Mouse (Mus musculus): ENCODE data around the gene Atoh7. TPM values are rescaled to one million over a fixed set of nuclear protein-coding genes. Genes with fewer than 3 reads are reported as not detected.
"Not testable (repeated sequence)": the region's sequence is repeated elsewhere in the genome, so short reads cannot be mapped to it uniquely, and the experiment has no call there.

The Atoh7 gene
- not detected in 3 replicates for total RNA-seq (2017)

GRCm38 (mm10) chr10:63099521-63099920 is at the start of gene Atoh7:
Gene Atoh7, plus strand, starts transcription at chr10:63099651.
- no peak for ATAC-seq (replicated peaks; ENCODE audit: insufficient number of reproducible peaks, low FRiP score, low TSS enrichment, poor library complexity, severe bottlenecking)

DNA sequence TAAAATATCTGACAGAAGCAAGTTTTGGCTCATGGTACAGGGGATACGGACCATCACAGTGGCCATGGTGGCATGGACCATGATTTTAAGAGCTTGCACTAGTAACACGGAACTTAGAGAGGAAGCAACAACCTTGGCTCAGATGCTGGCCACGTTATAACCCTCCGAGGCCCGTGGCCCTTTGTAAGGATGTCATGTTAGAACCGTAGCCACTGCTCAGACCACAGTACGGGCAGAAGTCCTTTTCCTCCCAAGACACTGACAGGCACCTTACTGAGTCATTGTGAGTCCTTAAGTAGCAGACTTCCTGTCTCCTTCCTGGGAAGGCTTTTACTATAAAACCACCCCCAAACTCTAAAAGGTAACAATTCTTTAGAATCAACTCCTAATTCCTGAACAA is 48.2 kb upstream of the Atoh7 start:
- ATAC-seq (replicated peaks; ENCODE audit: insufficient number of reproducible peaks, low FRiP score, low TSS enrichment, poor library complexity, severe bottlenecking) = no peak

GRCm38 (mm10) chr10:63052011-63052410 is 47.4 kb upstream of the Atoh7 start:
- ATAC-seq (replicated peaks; ENCODE audit: insufficient number of reproducible peaks, low FRiP score, low TSS enrichment, poor library complexity, severe bottlenecking) = no peak

GRCm38 (mm10) chr10:63053007-63053406 is 46.4 kb upstream of the Atoh7 start:
- ATAC-seq (replicated peaks; ENCODE audit: insufficient number of reproducible peaks, low FRiP score, low TSS enrichment, poor library complexity, severe bottlenecking) = no peak

GRCm38 (mm10) chr10:63054071-63054470 is 45.4 kb upstream of the Atoh7 start:
- not testable (repeated sequence) for ATAC-seq (replicated peaks; ENCODE audit: insufficient number of reproducible peaks, low FRiP score, low TSS enrichment, poor library complexity, severe bottlenecking)

DNA sequence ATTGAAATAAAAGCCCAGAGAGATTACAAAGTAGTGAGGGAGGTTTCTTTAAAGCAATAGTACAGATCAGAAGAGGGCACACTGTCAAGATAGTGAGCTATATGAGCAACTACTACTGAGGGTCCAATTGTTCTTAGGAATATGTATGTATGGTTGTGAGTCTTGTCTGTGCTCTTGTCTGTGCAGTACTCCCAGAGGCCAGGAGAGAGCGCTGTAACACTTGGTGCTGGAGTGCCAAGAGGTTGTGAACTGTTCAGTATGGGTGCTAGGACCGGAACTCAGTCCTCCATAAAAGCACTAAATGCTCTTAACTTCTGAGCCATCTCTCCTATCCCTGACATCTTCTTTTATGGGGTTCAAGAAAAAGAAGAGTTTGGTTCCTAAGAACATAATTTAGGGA is 44.9 kb upstream of the Atoh7 start:
- no peak for ATAC-seq (replicated peaks; ENCODE audit: insufficient number of reproducible peaks, low FRiP score, low TSS enrichment, poor library complexity, severe bottlenecking)

- no peak for ATAC-seq (replicated peaks; ENCODE audit: insufficient number of reproducible peaks, low FRiP score, low TSS enrichment, poor library complexity, severe bottlenecking)
Observed at GRCm38 (mm10) chr10:63056966-63057750, 42.3 kb upstream of the Atoh7 start.

DNA sequence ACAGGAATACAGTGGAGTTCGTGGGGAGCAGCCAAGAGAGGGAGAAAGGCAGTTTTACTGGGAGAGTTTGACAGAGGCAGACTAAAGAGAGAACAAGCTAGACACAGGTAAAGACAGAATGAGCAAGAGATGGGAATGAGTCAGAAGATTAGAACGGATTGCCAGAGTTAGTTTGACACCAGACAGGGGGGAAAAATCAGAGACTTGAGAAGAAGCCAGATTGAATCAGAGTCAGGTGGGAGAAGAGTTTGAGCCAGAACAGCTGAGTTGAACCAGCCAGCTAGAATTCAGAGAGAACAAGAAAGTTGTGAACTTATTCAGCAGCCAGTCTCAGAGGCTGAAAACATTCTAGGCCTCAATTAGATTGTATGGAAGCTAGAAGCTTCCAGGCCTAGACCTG is 39.6 kb upstream of the Atoh7 start, which contains the start of gene Pbld1:
TSS of gene Pbld1 (plus strand) at position 301 of the 400 bp plus-strand sequence.
- no peak for ATAC-seq (replicated peaks; ENCODE audit: insufficient number of reproducible peaks, low FRiP score, low TSS enrichment, poor library complexity, severe bottlenecking)

DNA sequence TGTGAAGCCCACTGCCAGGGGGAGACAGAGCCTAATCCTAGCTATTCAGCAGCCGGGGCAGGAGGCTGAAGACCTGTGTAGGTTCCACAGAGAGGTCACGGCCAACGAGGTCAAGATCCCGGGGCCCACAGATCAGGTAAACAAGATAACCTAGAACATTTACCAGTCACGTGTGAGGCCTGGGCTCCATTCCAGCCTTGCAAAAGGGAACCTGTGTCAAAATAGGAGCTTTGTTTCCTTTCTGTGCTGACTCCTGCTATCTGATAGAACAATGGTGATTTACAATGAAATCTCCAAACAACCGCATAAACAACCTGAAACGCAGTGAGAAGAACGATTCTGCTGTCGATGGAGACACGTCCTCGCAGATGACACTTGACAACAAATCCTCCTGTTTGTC is 39.0 kb upstream of the Atoh7 start:
- ATAC-seq (replicated peaks; ENCODE audit: insufficient number of reproducible peaks, low FRiP score, low TSS enrichment, poor library complexity, severe bottlenecking) = no peak

DNA sequence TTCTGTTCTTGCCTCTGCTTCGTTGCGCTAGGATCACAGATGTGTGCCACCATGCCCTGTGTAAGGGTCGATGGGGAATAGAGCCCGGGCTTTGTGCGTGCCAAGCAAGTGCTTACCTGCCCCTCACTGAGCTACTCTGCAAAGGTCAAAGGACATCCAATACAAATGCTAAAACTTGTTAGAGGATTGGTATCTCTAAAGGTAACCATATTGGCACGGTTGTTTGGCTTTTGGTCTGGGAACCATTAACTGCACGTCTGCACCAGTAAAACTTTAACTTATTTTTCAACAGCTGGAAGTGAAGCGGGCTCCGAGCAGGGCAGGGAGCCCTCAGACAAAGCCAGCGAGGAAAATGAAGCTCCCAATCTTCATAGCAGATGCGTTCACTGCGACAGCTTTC is 38.2 kb upstream of the Atoh7 start:
- ATAC-seq (replicated peaks; ENCODE audit: insufficient number of reproducible peaks, low FRiP score, low TSS enrichment, poor library complexity, severe bottlenecking) = no peak

DNA sequence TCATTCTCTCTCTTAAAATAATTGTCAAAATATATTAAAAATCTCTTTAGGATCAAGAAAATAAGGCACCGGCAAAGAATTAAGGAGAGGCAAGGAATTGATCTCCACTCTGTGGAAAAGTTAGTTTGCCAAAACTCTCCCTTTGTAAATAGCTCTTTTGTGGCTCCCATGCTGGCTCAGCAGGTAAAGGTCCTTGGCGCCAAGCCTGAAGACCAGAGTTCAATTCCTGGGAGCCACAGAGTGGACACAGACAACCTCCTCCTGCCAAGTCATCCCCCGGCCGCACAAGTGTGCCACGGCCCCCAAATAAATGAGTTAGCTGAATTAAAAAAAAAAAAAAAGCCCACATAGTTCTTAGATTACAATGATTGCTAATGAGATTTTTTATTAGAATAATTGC is 36.8 kb upstream of the Atoh7 start:
- no peak for ATAC-seq (replicated peaks; ENCODE audit: insufficient number of reproducible peaks, low FRiP score, low TSS enrichment, poor library complexity, severe bottlenecking)

GRCm38 (mm10) chr10:63063365-63063764 is 36.1 kb upstream of the Atoh7 start:
- ATAC-seq (replicated peaks; ENCODE audit: insufficient number of reproducible peaks, low FRiP score, low TSS enrichment, poor library complexity, severe bottlenecking) = no peak

GRCm38 (mm10) chr10:63064516-63064915 is 34.9 kb upstream of the Atoh7 start:
- ATAC-seq (replicated peaks; ENCODE audit: insufficient number of reproducible peaks, low FRiP score, low TSS enrichment, poor library complexity, severe bottlenecking) = no peak

DNA sequence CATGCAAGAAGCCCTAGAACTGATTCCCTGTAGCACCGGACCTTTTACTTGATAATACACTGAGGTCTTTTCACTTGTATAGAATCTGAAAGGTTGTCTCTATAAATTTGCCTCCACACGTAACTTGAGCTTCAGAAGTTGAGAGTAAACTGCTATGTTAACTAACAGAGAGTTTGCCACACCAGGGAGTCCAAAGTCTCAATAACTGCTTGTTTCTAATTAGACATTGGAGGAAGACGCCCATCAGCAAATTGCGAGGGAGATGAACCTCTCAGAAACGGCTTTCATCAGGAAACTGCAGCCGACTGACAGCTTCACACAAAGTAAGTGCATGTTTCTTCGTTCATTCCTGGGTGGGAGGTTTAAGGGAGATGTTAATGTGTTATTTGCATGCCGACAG is 33.9 kb upstream of the Atoh7 start:
- ATAC-seq (replicated peaks; ENCODE audit: insufficient number of reproducible peaks, low FRiP score, low TSS enrichment, poor library complexity, severe bottlenecking) = no peak

DNA sequence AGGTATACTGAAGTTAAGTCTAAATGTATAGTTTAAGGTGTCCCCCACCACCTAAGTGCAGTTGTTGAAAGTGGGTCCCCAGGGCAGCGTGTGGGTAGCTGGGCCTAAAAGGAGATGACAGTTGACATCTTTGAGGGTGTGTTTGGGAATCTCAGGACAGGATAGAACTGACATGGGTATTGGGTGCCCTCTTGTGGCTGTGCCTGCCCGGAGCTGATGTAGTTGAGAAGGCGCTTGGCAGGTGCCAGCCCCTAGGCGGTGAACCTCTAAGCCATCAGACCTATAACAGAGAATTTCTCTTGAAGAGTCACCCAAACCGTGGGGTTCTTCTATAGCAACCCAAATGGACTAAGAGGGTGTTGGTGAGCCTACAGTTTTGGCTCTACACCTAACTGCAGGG is 33.5 kb upstream of the Atoh7 start:
- ATAC-seq (replicated peaks; ENCODE audit: insufficient number of reproducible peaks, low FRiP score, low TSS enrichment, poor library complexity, severe bottlenecking) = no peak; the same call in 1 of the 2 replicates

DNA sequence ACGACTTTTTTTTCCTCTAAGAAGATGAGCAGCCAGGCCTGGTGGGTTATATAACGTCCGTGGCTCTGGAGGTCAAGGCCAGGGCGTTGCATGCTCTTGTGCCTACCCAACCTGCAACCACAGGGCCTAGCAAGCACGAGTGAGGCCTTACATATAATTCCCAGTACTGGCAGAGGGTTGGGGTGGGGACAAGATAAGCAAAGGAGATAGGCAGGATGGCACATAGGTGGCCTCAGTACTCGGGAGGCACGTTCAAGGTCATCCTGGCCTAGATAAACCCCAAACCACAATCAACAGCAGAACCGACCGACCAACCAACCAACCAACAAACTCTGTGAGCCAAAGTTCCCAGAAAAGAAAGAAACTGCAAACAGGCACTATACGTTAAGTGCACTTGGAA is 13.1 kb upstream of the Atoh7 start:
- no peak for ATAC-seq (replicated peaks; ENCODE audit: insufficient number of reproducible peaks, low FRiP score, low TSS enrichment, poor library complexity, severe bottlenecking)

DNA sequence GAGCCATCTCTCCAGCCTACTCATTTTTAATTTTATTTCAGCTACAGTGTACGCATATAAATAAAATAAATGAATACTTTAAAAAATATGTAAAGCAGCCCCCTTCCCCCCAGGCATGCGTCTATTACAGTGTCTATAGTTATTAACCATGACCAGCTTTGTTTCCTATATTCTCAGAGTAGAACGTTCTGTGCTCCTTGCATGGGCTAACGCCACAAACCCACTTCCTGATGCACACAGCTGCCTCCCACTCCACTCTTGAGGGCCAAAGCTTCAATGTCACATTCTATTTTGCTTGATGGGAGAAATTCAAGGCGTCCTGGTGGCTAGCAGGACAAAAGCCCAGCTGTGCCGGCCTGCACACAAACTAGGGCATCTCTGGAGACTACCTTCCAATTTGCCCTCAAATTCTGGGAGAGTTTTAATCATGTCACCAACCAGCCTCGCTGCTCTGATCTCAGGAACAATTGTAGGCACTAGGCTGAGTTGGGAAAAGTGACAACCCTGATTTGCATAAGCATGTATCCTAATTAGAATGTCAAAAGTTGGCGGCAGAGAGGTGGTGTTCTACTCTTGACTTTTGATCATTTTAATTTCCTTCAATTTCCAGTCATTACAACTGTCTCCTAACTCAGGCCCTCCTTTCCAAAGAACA is 10.2 kb upstream of the Atoh7 start:
- no peak for ATAC-seq (replicated peaks; ENCODE audit: insufficient number of reproducible peaks, low FRiP score, low TSS enrichment, poor library complexity, severe bottlenecking)

DNA sequence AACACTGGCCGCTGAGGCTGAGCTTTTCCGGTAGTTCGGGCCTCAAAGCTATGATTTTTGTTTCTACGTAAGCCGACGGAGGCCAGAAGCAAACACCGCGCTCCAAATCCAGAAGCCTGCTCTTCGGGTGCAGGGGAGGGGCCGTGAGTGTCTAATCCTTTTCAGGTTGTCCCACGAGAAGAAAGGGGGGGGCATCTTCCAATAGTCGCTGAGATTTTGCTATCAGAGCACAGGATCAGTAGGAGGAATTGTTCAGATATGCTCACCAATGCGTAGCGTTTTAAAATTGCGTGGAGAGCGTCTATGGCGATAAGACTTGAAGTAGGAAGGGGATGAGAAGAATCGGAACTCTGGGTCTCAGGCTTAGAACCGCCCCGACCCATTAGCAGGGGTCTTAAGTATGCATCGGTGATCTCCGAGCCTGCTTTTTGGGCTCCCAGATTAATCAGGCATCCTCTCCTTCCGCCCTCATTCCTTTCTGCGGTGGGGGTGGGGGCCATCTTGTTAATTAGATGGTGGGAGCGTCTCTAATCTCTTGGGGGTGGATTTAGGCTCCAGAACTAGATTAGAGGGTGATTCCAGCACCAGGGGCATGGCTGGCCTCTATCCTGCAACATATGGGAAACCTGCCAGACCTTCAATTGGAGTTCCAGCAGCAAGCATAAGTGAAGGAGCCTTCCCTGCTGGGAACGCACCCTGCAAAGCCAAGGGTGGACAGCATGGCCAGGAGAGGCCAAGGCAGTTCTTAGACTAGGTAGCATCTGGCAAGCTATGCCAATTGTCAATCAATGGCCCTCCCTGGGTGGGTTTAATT is 9.5 kb upstream of the Atoh7 start:
- ATAC-seq (replicated peaks; ENCODE audit: insufficient number of reproducible peaks, low FRiP score, low TSS enrichment, poor library complexity, severe bottlenecking) = no peak

GRCm38 (mm10) chr10:63091915-63092314 is 7.5 kb upstream of the Atoh7 start:
- no peak for ATAC-seq (replicated peaks; ENCODE audit: insufficient number of reproducible peaks, low FRiP score, low TSS enrichment, poor library complexity, severe bottlenecking)

Measured in monocyte, adult 5-6 weeks (primary cell).